Mouse (Mus musculus) limb, embryonic 14.5 days (tissue): ENCODE measurements at regions not wholly inside any gene's neighbourhood (a gene's known extent, or its start where the extent isn't known, plus 50 kb on each side); places are given as distances from the start of the nearest gene placed in this dataset.

Experiments used
- ATAC-seq: fragments of 200-750 bp; cut with Nextera tagmentation; 2 replicates; pipeline ENCODE4 v1.8.0; 2017; ENCODE audit warnings: low read depth, moderate number of reproducible peaks, moderate TSS enrichment; ENCODE audit not compliant: low FRiP score
- DNase-seq: peaks from one replicate; pipeline ENCODE4 v3.0.0-alpha.2; 2015; ENCODE audit warnings: low spot score
- H3K27ac ChIP-seq: fragments of 300-500 bp; sonication (generic); replicated peaks from 2 replicates; pipeline ENCODE4 v1.5.1; 2014; ENCODE audit warnings: low read depth, mild to moderate bottlenecking, low read length, moderate library complexity, mixed read lengths
- H3K27me3 ChIP-seq: fragments of 300-500 bp; sonication (generic); 2 replicates; pipeline ENCODE4 v1.6.1; 2014; ENCODE audit warnings: low read length, mixed read lengths; ENCODE audit not compliant: control insufficient read depth, insufficient read depth
- H3K36me3 ChIP-seq: fragments of 300-500 bp; sonication (generic); 2 replicates; pipeline ENCODE4 v1.6.1; 2014; ENCODE audit warnings: mild to moderate bottlenecking, low read length, moderate library complexity, mixed read lengths; ENCODE audit not compliant: control insufficient read depth, insufficient read depth
- H3K4me1 ChIP-seq: fragments of 300-500 bp; sonication (generic); 2 replicates; pipeline ENCODE4 v1.6.1; 2014; ENCODE audit warnings: antibody characterized with exemption, low read length, mixed read lengths; ENCODE audit not compliant: control insufficient read depth, insufficient read depth
- H3K4me2 ChIP-seq: fragments of 300-500 bp; sonication (generic); replicated peaks from 2 replicates; pipeline ENCODE4 v1.6.1; 2014; ENCODE audit warnings: low read depth, mild to moderate bottlenecking, low read length, moderate library complexity; ENCODE audit not compliant: severe bottlenecking
- H3K4me3 ChIP-seq: fragments of 300-500 bp; sonication (generic); replicated peaks from 2 replicates; pipeline ENCODE4 v1.5.1; 2014; ENCODE audit warnings: low read length
- H3K9ac ChIP-seq: fragments of 300-500 bp; sonication (generic); 2 replicates; pipeline ENCODE4 v1.6.1; 2014; ENCODE audit warnings: mild to moderate bottlenecking, low read depth, low read length, moderate library complexity; ENCODE audit not compliant: severe bottlenecking
- H3K9me3 ChIP-seq: fragments of 300-500 bp; sonication (generic); 2 replicates; pipeline ENCODE4 v1.6.1; 2016; ENCODE audit warnings: low read length; ENCODE audit not compliant: control insufficient read depth
- POLR2A ChIP-seq: fragments of 200-500 bp; IDR thresholded peaks from 2 replicates; pipeline ENCODE4 v1.8.0; 2012; ENCODE audit warnings: inconsistent platforms, mild to moderate bottlenecking, moderate library complexity, borderline replicate concordance; ENCODE audit not compliant: insufficient read depth, insufficient read length; ENCODE audit errors: extremely low read depth
- WGBS: fragments of 180-500 bp; shearing (Covaris S2); extraction: QIAGEN DNeasy Blood & Tissue Kit; methylation state at CpG from one replicate; pipeline ENCODE4 v1.1.7; 2014; 5-methylcytosine and 5-hydroxymethylcytosine counted together

DNA sequence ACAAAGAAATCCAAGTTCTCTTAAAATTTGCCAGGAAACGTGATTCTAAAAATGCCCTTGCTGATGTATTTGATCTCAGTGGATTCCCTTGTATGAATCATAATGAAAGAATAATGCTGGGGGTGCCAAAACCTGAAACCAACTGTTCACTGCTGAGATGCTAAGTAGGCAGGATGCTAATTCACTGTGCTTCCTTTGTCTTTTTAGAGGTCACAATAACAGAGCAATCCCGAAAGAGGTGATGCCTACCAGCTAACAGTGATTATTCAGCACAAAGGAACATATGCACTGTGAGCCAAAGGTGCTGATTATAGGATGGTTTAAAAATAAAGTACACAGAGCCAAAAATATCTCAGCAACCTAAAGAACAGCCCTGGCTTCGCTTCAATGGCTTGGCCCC lies 344.9 kb downstream of the Jrkl start:
- Histone ChIP-seq H3K27me3 (no peaks in the 10 kb centered on the region), H3K9ac (no peak overlapping the region), H3K27ac (no peak overlapping the region), H3K4me1 (no peaks in the 10 kb centered on the region), H3K4me3 (no peak overlapping the region), H3K9me3 (no peaks in the 10 kb centered on the region), H3K36me3 (no peaks in the 10 kb centered on the region), H3K4me2 (no peak overlapping the region)
- ATAC-seq (no peak), DNase-seq (no peak)
- 75% methylated on average over 3 of the region's 3 CpGs for WGBS
- TF ChIP-seq POLR2A, result no peak

DNA sequence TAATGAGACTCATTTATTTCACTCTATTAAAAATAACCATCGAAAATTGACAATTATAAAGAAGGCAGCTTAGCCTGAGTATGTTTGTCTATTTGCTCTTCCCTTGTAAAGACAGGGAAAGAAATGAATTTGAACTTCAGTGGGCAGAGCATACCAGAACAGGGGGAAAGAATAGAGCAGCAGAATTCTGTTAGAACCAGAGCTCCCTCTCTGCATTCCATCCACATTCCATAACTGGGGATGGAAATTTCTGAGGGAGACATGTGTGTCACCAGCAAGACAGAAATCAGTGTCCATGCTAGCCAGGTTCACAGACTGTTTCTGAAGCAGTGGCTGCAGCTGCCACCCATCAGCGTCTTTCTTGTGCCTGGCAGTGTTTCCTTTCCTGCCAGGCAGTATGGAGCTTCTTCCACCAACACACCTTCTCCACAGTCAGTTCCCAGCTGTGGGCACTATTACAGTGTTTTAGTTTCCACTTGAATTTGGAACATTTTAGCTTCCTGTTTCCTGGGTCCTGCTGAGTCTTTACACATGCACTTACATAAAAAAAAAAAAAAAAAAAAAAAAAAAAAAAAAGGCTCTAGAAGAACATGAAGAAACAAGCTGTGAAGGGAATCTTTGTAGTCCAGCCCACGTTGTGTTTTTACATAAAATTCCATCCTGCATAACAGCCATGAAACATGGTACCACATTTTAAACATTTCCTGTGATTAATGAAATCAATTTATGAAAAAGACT lies 365.7 kb downstream of the Jrkl start:
- Histone ChIP-seq H3K4me3 (no peak overlapping the region), H3K36me3 (no peaks in the 10 kb centered on the region), H3K4me1 (no peaks in the 10 kb centered on the region), H3K27me3 (no peaks in the 10 kb centered on the region), H3K27ac (no peak overlapping the region), H3K4me2 (no peak overlapping the region), H3K9me3 (no peaks in the 10 kb centered on the region), H3K9ac (no peak overlapping the region)
- 56% methylated on average over 3 of the region's 3 CpGs for WGBS
- ATAC-seq, result no peak
- DNase-seq, result no peak
- TF ChIP-seq POLR2A, result no peak

DNA sequence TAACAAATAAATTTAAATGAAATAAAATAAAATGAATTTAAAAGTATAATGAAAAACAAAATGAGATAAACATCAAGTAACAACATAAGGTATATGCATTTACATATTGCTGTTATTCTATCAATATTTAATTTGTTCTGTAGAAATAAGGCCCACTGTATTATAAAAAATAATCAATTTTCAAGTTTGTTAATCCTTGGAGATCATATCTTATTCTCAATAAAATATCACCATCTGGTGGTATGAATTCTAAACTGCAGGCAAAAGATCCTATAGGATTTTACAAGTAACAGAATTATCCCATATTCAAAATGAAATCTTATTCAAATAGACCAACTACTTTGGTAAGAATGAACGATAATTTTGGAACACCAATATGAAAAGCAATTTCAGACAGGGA lies 369.1 kb downstream of the Jrkl start:
- DNase-seq, result peak; percentile 30
- Histone ChIP-seq H3K36me3 (no peaks in the 10 kb centered on the region), H3K4me3 (no peak overlapping the region), H3K27ac (no peak overlapping the region), H3K4me1 (no peaks in the 10 kb centered on the region), H3K9ac (no peak overlapping the region), H3K27me3 (no peaks in the 10 kb centered on the region), H3K9me3 (no peaks in the 10 kb centered on the region), H3K4me2 (no peak overlapping the region)
- TF ChIP-seq POLR2A, result no peak
- ATAC-seq, result no peak
- 55% methylated on average over 1 of the region's 1 CpGs for WGBS

DNA sequence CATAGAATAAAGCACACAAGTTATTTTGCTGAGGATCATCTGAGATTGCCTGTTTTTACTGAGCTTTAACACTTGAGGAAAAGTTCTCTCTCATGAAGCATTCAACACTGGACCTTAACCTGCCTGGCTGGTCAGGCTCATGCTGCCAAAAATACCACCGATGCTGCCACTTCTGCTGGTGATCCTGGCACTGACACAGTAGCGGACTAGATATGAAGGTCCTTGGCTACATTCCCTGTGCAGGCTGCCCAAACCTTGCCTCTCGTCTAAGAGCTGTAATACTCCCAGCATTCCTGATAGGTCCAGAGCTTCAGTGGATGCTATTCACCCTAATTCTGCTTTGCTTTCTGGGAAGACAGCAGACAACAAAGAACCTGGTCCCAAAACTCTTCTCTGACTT lies 374.7 kb downstream of the Jrkl start:
- Histone ChIP-seq H3K9me3 (no peaks in the 10 kb centered on the region), H3K4me3 (no peak overlapping the region), H3K4me2 (no peak overlapping the region), H3K9ac (no peak overlapping the region), H3K4me1 (no peaks in the 10 kb centered on the region), H3K36me3 (no peaks in the 10 kb centered on the region), H3K27ac (no peak overlapping the region), H3K27me3 (no peaks in the 10 kb centered on the region)
- TF ChIP-seq POLR2A, result no peak
- WGBS, result 87% methylated on average over 3 of the region's 3 CpGs
- ATAC-seq (no peak), DNase-seq (no peak)
